Mouse (Mus musculus) liver, embryonic 14.5 days (tissue): Measurements from ENCODE around the gene Stpg4. TPM values are rescaled to one million over a fixed set of nuclear protein-coding genes. Genes with fewer than 3 reads are reported as not detected.
A peak's percentile ranks its signal among the peaks of the same experiment; 100 is the strongest.

Source experiments
- ATAC-seq: fragments of 200-750 bp; cut with Nextera tagmentation; 2 replicates; pipeline ENCODE4 v1.8.0; 2017; ENCODE audit warnings: moderate number of reproducible peaks, mild to moderate bottlenecking, moderate library complexity; ENCODE audit not compliant: insufficient read depth
- DNase-seq, 3 experiments: peaks; one replicate each; pipeline ENCODE4 v3.0.0-alpha.2; 2012 to 2013; ENCODE audit warnings: low read depth in 3 of 3, low spot score in 3 of 3
- H3K27ac ChIP-seq: fragments of 300-500 bp; sonication (generic); 2 replicates; pipeline ENCODE4 v1.5.1; 2014; ENCODE audit warnings: moderate library complexity, mild to moderate bottlenecking, control low read depth, inconsistent platforms
- H3K27me3 ChIP-seq: fragments of 300-500 bp; sonication (generic); 2 replicates; pipeline ENCODE4 v1.6.1; 2014; ENCODE audit warnings: mild to moderate bottlenecking, low read length, moderate library complexity; ENCODE audit not compliant: control insufficient read depth, insufficient read depth
- H3K36me3 ChIP-seq: fragments of 300-500 bp; sonication (generic); replicated peaks from 2 replicates; pipeline ENCODE4 v1.6.1; 2014; ENCODE audit warnings: low read depth; ENCODE audit not compliant: control insufficient read depth, insufficient read depth
- H3K4me1 ChIP-seq, 2 experiments: fragments of 200-500 bp in 1 of 2; fragments of 300-500 bp in 1 of 2; sonication (generic) in 1 of 2; replicated peaks; 2 replicates each; pipeline ENCODE4 v1.6.1; 2012 to 2014; ENCODE audit warnings: antibody characterized with exemption in 1 of 2, inconsistent platforms in 1 of 2, low read length in 1 of 2; ENCODE audit not compliant: control insufficient read depth in 2 of 2, insufficient read depth in 2 of 2
- H3K4me2 ChIP-seq: fragments of 300-500 bp; sonication (generic); 2 replicates; pipeline ENCODE4 v1.6.1; 2014; ENCODE audit warnings: low read depth, mild to moderate bottlenecking, control low read depth, moderate library complexity
- H3K4me3 ChIP-seq, 2 experiments: fragments of 200-500 bp in 1 of 2; fragments of 300-500 bp in 1 of 2; sonication (generic) in 1 of 2; 2 replicates each; pipeline ENCODE4 v1.5.1; 2012 to 2014; ENCODE audit warnings: low read depth in 2 of 2, low read length in 2 of 2, mild to moderate bottlenecking in 2 of 2, control low read depth in 1 of 2, inconsistent platforms in 1 of 2, moderate library complexity in 1 of 2; ENCODE audit not compliant: insufficient read depth in 1 of 2
- H3K9ac ChIP-seq: fragments of 300-500 bp; sonication (generic); replicated peaks from 2 replicates; pipeline ENCODE4 v1.6.1; 2014; ENCODE audit warnings: mild to moderate bottlenecking, control low read depth, moderate library complexity
- H3K9me3 ChIP-seq: fragments of 300-500 bp; sonication (generic); 2 replicates; pipeline ENCODE4 v1.6.1; 2016; ENCODE audit warnings: low read length, mixed read lengths; ENCODE audit not compliant: control insufficient read depth
- CTCF ChIP-seq: IDR thresholded peaks from 2 replicates; pipeline ENCODE4 v1.5.1; 2016; ENCODE audit warnings: antibody characterized with exemption, low read depth, control low read depth
- EP300 ChIP-seq: IDR thresholded peaks from 2 replicates; pipeline ENCODE4 v1.6.1; 2016; ENCODE audit warnings: antibody characterized with exemption, low read depth
- WGBS: fragments of 180-500 bp; shearing (Covaris S2); extraction: QIAGEN DNeasy Blood & Tissue Kit; methylation state at CpG from one replicate; pipeline ENCODE4 v1.1.7; 2014; ENCODE audit not compliant: insufficient replicate concordance; 5-methylcytosine and 5-hydroxymethylcytosine counted together
- polyA plus RNA-seq, 2 experiments: library from polyadenylated mRNA; depleted of rRNA in 1 of 2; stranded (reverse) in 1 of 2; unstranded in 1 of 2; fragments of >200 nt; fragmentation: Nextera tagmentation in 1 of 2; extraction: Ambion mirVana in 1 of 2; gene quantifications; 2 replicates each; pipeline versions ENCODE4 v1.2.1 to v1.2.3; 2012 to 2014

The Stpg4 gene
- polyA plus RNA-seq, 2 experiments = not detected

- H3K4me1 ChIP-seq = peaks cover 23 to 35% of the 10 kb centered on the region in 2 experiments
- DNase-seq = no peak
- H3K4me3 ChIP-seq = no peak overlapping the region
- H3K27ac ChIP-seq = no peak overlapping the region
- ATAC-seq = no peak
- no peaks in the 10 kb centered on the region for H3K36me3 ChIP-seq
- no peaks in the 10 kb centered on the region for H3K9me3 ChIP-seq
- H3K9ac ChIP-seq = no peak overlapping the region
- peaks cover 2% of the 10 kb centered on the region for H3K27me3 ChIP-seq
- TF ChIP-seq EP300 (no peak), CTCF (no peak)
- WGBS = 71% methylated on average over 5 of the region's 5 CpGs
- H3K4me2 ChIP-seq = no peak overlapping the region
These were observed 41.1 kb upstream of the Stpg4 start for GRCm38 (mm10) chr17:87468616-87469015.

GRCm38 (mm10) chr17:87461499-87461896 is 34.0 kb upstream of the Stpg4 start:
- Histone ChIP-seq H3K9ac (no peak overlapping the region), H3K36me3 (no peaks in the 10 kb centered on the region), H3K27ac (no peak overlapping the region), H3K4me2 (no peak overlapping the region), H3K27me3 (no peaks in the 10 kb centered on the region; the same call in 1 of the 2 replicates), H3K4me1 (peaks cover 8 to 27% of the 10 kb centered on the region in 2 experiments; a peak in 3 of 4 replicates), H3K9me3 (no peaks in the 10 kb centered on the region), H3K4me3 (no peak overlapping the region)
- ATAC-seq = no peak
- no peak for DNase-seq
- 43% methylated on average over 3 of the region's 3 CpGs for WGBS
- no peak for TF ChIP-seq EP300
- peak; percentile 53 for TF ChIP-seq CTCF

- no peak for DNase-seq
- Histone ChIP-seq H3K4me3 (no peak overlapping the region), H3K9ac (no peak overlapping the region), H3K27ac (no peak overlapping the region), H3K9me3 (no peaks in the 10 kb centered on the region), H3K36me3 (no peaks in the 10 kb centered on the region), H3K27me3 (no peaks in the 10 kb centered on the region; the same call in 1 of the 2 replicates), H3K4me1 (peaks cover 8 to 27% of the 10 kb centered on the region in 2 experiments; a peak in 3 of 4 replicates), H3K4me2 (no peak overlapping the region)
- ATAC-seq = no peak
- TF ChIP-seq EP300 (no peak), CTCF (no peak)
- WGBS = 41% methylated on average over 17 of the region's 17 CpGs
These were observed 33.3 kb upstream of the Stpg4 start for GRCm38 (mm10) chr17:87460669-87461498.

GRCm38 (mm10) chr17:87459750-87460668 is 32.5 kb upstream of the Stpg4 start:
- Histone ChIP-seq H3K4me3 (peak overlapping the region in 1 of 2 experiments; percentile 8; a peak in 2 of 4 replicates), H3K9me3 (no peaks in the 10 kb centered on the region), H3K4me1 (peaks cover 8 to 27% of the 10 kb centered on the region in 2 experiments; a peak in 3 of 4 replicates), H3K27me3 (no peaks in the 10 kb centered on the region; the same call in 1 of the 2 replicates), H3K9ac (no peak overlapping the region), H3K4me2 (peak overlapping the region; percentile 43), H3K36me3 (no peaks in the 10 kb centered on the region), H3K27ac (no peak overlapping the region)
- TF ChIP-seq EP300 (no peak), CTCF (no peak)
- DNase-seq = no peak
- 24% methylated on average over 14 of the region's 14 CpGs for WGBS
- ATAC-seq = peak; percentile 23; the same call in 1 of the 2 replicates
